Comparison of ENCODE assay signal across 26 mouse cellular contexts in genomic region chr2:35101443-35101842, GRCm38 (mm10). TPM values are rescaled to one million over a fixed set of nuclear protein-coding genes. Genes with fewer than 3 reads are reported as not detected.
DNase-seq lines count a peak whose midpoint lies in the region; ATAC-seq lines count a peak whose summit lies in the region.
"Had no signal": no experiment of that assay in that cellular context is flagged by ENCODE, and none has a peak within 500 bp of the region (broad histone marks: within the 10 kb centered on the region; RNA-seq: fewer than 3 reads in every experiment).

TSS of gene AI182371 (minus strand) at chr2:35101543.

- DNase-seq in heart, embryonic 10.5 days (ENCODE audit: low spot score), result no peak
- DNase-seq in heart, postnatal 14 days, result no peak
- DNase-seq in liver, embryonic 11.5 days (ENCODE audit: low spot score), result no peak
- no peak for DNase-seq in testis, postnatal 14 days (ENCODE audit: low spot score)
- no peak for DNase-seq in Muller cell, postnatal 12 days (ENCODE audit: inconsistent ontology term)
- DNase-seq: adrenal gland, postnatal 25 days; cerebellum, adult 18-20 months; cerebellum, adult 9-10 months; cerebellum, postnatal 14 days; gastrocnemius, postnatal 10 days; heart, adult 18-20 months; heart, postnatal 4 days had no signal

- H3K27ac ChIP-seq in heart, embryonic 10.5 days, result peak within 1 kb of the TSS; percentile 67
- H3K27ac ChIP-seq in liver, embryonic 11.5 days (ENCODE audit: low read depth, low read length), result 0 out of 2 replicates have a peak within 1 kb of the TSS, but pooled peaks have one; percentile 19
- H3K27ac ChIP-seq in liver, embryonic 12.5 days, result peak within 1 kb of the TSS; percentile 69
- H3K27ac ChIP-seq in liver, embryonic 15.5 days (replicated peaks), result peak within 1 kb of the TSS; percentile 66
- no peak within 1 kb of the TSS for H3K27ac ChIP-seq in midbrain, embryonic 16.5 days (ENCODE audit: low read length)
- H3K27ac ChIP-seq: forebrain, embryonic 10.5 days; forebrain, embryonic 13.5 days; hindbrain, embryonic 14.5 days; hindbrain, postnatal 0 days had no signal

- WGBS in heart, embryonic 10.5 days, result 91% methylated on average over 3 of the region's 3 CpGs
- 86% methylated on average over 3 of the region's 3 CpGs for WGBS in liver, embryonic 11.5 days
- 79% methylated on average over 3 of the region's 3 CpGs for WGBS in liver, embryonic 12.5 days (ENCODE audit: insufficient replicate concordance)
- 67% methylated on average over 3 of the region's 3 CpGs for WGBS in liver, embryonic 15.5 days (ENCODE audit: insufficient replicate concordance)
- 95% methylated on average over 3 of the region's 3 CpGs for WGBS in midbrain, embryonic 16.5 days

- no peak for ATAC-seq in liver, embryonic 11.5 days (replicated peaks; ENCODE audit: low FRiP score)
- no peak for ATAC-seq in liver, embryonic 12.5 days
- no peak for ATAC-seq in liver, embryonic 15.5 days (ENCODE audit: insufficient read depth)
- ATAC-seq in midbrain, embryonic 16.5 days, result no peak
- ATAC-seq: activated CD4-positive, CD25-positive, alpha-beta regulatory T cell, adult 4 months; CD4-positive, CD25-positive, alpha-beta regulatory T cell, adult 4 months; forebrain, embryonic 13.5 days; forebrain, embryonic 16.5 days; hindbrain, postnatal 0 days; inflammation-experienced regulatory T-cells, adult 6 months had no signal

- no peak within 1 kb of the TSS for H3K4me2 ChIP-seq in liver, embryonic 11.5 days
- no peak within 1 kb of the TSS for H3K4me2 ChIP-seq in liver, embryonic 12.5 days
- 0 out of 2 replicates have a peak within 1 kb of the TSS, but pooled peaks have one; percentile 25 for H3K4me2 ChIP-seq in liver, embryonic 15.5 days
- H3K4me2 ChIP-seq in midbrain, embryonic 16.5 days (ENCODE audit: low read length), result no peak within 1 kb of the TSS
- H3K4me2 ChIP-seq: forebrain, embryonic 13.5 days; hindbrain, embryonic 14.5 days had no signal

- peaks cover 16% of the 10 kb centered on the region for H3K4me1 ChIP-seq in heart, embryonic 10.5 days
- H3K4me1 ChIP-seq in liver, embryonic 11.5 days (replicated peaks; ENCODE audit: control insufficient read depth, insufficient read depth, low read length), result no peaks in the 10 kb centered on the region; the same call in 1 of the 2 replicates
- H3K4me1 ChIP-seq in liver, embryonic 12.5 days, result 0 out of 2 replicates have a peak, but pooled peaks cover 3% of the 10 kb centered on the region
- 0 out of 2 replicates have a peak, but pooled peaks cover 13% of the 10 kb centered on the region for H3K4me1 ChIP-seq in liver, embryonic 15.5 days (replicated peaks)
- no peaks in the 10 kb centered on the region for H3K4me1 ChIP-seq in midbrain, embryonic 16.5 days (ENCODE audit: control insufficient read depth, insufficient read depth, low read length)
- H3K4me1 ChIP-seq: forebrain, embryonic 13.5 days had no signal

- H3K36me3 ChIP-seq in heart, embryonic 10.5 days, result no peaks in the 10 kb centered on the region
- H3K36me3 ChIP-seq in liver, embryonic 11.5 days (ENCODE audit: control insufficient read depth, insufficient read depth, low read length), result no peaks in the 10 kb centered on the region
- H3K36me3 ChIP-seq in liver, embryonic 12.5 days, result no peaks in the 10 kb centered on the region
- 0 out of 2 replicates have a peak, but pooled peaks cover 4% of the 10 kb centered on the region for H3K36me3 ChIP-seq in liver, embryonic 15.5 days (replicated peaks)
- no peaks in the 10 kb centered on the region for H3K36me3 ChIP-seq in midbrain, embryonic 16.5 days (ENCODE audit: control insufficient read depth, insufficient read depth, low read length)
- H3K36me3 ChIP-seq: forebrain, embryonic 10.5 days had no signal

- no peaks in the 10 kb centered on the region for H3K27me3 ChIP-seq in heart, embryonic 10.5 days (ENCODE audit: insufficient read depth, poor library complexity, severe bottlenecking)
- H3K27me3 ChIP-seq in liver, embryonic 11.5 days (replicated peaks; ENCODE audit: control insufficient read depth, insufficient read depth, low read length), result no peaks in the 10 kb centered on the region
- H3K27me3 ChIP-seq in liver, embryonic 12.5 days (replicated peaks), result no peaks in the 10 kb centered on the region
- H3K27me3 ChIP-seq in liver, embryonic 15.5 days, result no peaks in the 10 kb centered on the region
- H3K27me3 ChIP-seq in midbrain, embryonic 16.5 days (ENCODE audit: control insufficient read depth, insufficient read depth, low read depth, low read length), result no peaks in the 10 kb centered on the region
- H3K27me3 ChIP-seq: forebrain, embryonic 13.5 days had no signal

- no peaks in the 10 kb centered on the region for H3K9me3 ChIP-seq in heart, embryonic 10.5 days
- H3K9me3 ChIP-seq in liver, embryonic 11.5 days (ENCODE audit: control insufficient read depth, low read length), result no peaks in the 10 kb centered on the region
- no peaks in the 10 kb centered on the region for H3K9me3 ChIP-seq in liver, embryonic 12.5 days (replicated peaks)
- H3K9me3 ChIP-seq in liver, embryonic 15.5 days (replicated peaks), result no peaks in the 10 kb centered on the region
- no peaks in the 10 kb centered on the region for H3K9me3 ChIP-seq in midbrain, embryonic 16.5 days (replicated peaks; ENCODE audit: control insufficient read depth, low read length, poor library complexity, severe bottlenecking)
- H3K9me3 ChIP-seq: forebrain, embryonic 10.5 days; forebrain, embryonic 13.5 days had no signal

- H3K4me3 ChIP-seq in heart, embryonic 10.5 days, result no peak within 1 kb of the TSS
- no peak within 1 kb of the TSS for H3K4me3 ChIP-seq in liver, embryonic 11.5 days (ENCODE audit: low read depth, low read length)
- H3K4me3 ChIP-seq in liver, embryonic 12.5 days, result no peak within 1 kb of the TSS
- peak within 1 kb of the TSS; percentile 29 for H3K4me3 ChIP-seq in liver, embryonic 15.5 days (replicated peaks)
- no peak within 1 kb of the TSS for H3K4me3 ChIP-seq in midbrain, embryonic 16.5 days (ENCODE audit: low read depth, low read length)
- H3K4me3 ChIP-seq: forebrain, embryonic 10.5 days; forebrain, embryonic 13.5 days had no signal

- no peak within 1 kb of the TSS for H3K9ac ChIP-seq in liver, embryonic 11.5 days (ENCODE audit: low read depth, low read length)
- H3K9ac ChIP-seq in liver, embryonic 12.5 days, result no peak within 1 kb of the TSS
- no peak within 1 kb of the TSS for H3K9ac ChIP-seq in liver, embryonic 15.5 days
- H3K9ac ChIP-seq in midbrain, embryonic 16.5 days (ENCODE audit: low read depth, low read length), result no peak within 1 kb of the TSS
- H3K9ac ChIP-seq: forebrain, embryonic 13.5 days; hindbrain, embryonic 14.5 days had no signal

- intact Hi-C loops in heart, postnatal 14 days (cut with DNase I), result loop anchor here (10.0 kb wide), 3 partner anchors 197 to 417 kb away; no protein-coding TSS in a partner anchor

RNA-seq across cellular contexts. Expression of gene AI182371, which starts in this region (rescaled TPM):
- polyA plus RNA-seq in heart, embryonic 10.5 days (2016; fragmentation: Nextera tagmentation; extraction: Ambion mirVana), result 2.0 TPM in 2 replicates
- under 1 TPM; 0.12 to 0.22 TPM for total RNA-seq in heart, postnatal 14 days (2021)
- 0.99 and 2.5 TPM in 2 replicates for polyA plus RNA-seq in liver, embryonic 11.5 days (2014; fragmentation: Nextera tagmentation; extraction: Ambion mirVana)
- polyA plus RNA-seq in liver, embryonic 12.5 days (2016; fragmentation: Nextera tagmentation; extraction: Ambion mirVana), result 5.3 and 5.5 TPM in 2 replicates
- 35.9 and 43.1 TPM in 2 replicates for polyA plus RNA-seq in liver, embryonic 15.5 days (2015; fragmentation: Nextera tagmentation; extraction: Ambion mirVana)
- polyA plus RNA-seq in midbrain, embryonic 16.5 days (2015; fragmentation: Nextera tagmentation; extraction: Ambion mirVana), result 0.41 and 0.80 TPM in 2 replicates
- total RNA-seq: gastrocnemius, adult 18-20 months; heart, adult 18-20 months; hindbrain, postnatal 0 days had no signal
- polyA plus RNA-seq: C2C12; hindbrain, embryonic 11.5 days had no signal
